In genomic region chr7:139945516-139945915, GRCm38 (mm10) we compare ENCODE assay signal across 28 mouse cellular contexts. TPM values are rescaled to one million over a fixed set of nuclear protein-coding genes. Genes with fewer than 3 reads are reported as not detected.
"Had no signal": no experiment of that assay in that cellular context is flagged by ENCODE, and none has a peak within 500 bp of the region (broad histone marks: within the 10 kb centered on the region; RNA-seq: fewer than 3 reads in every experiment).

No protein-coding gene starts in this region.

- H3K4me3 ChIP-seq: kidney, embryonic 15.5 days; left cerebral cortex, adult 2 months; limb, embryonic 12.5 days; limb, embryonic 15.5 days; neural tube, embryonic 12.5 days had no signal

- DNase-seq: kidney, postnatal 10 days; kidney, postnatal 36 days; layer of hippocampus, postnatal 36 days; left cerebral cortex, postnatal 4 days; liver, postnatal 0 days; lung, embryonic 14.5 days; retina, postnatal 1 day; right cerebral cortex, postnatal 25 days; thymus, adult 18-20 months; thymus, postnatal 36 days had no signal

- H3K27ac ChIP-seq: kidney, embryonic 15.5 days; left cerebral cortex, adult 2 months; limb, embryonic 12.5 days; limb, embryonic 15.5 days; liver, embryonic 14.5 days; macrophage; midbrain, embryonic 13.5 days; neural tube, embryonic 12.5 days had no signal

- H3K4me2 ChIP-seq: kidney, embryonic 15.5 days; limb, embryonic 12.5 days; limb, embryonic 15.5 days; liver, embryonic 11.5 days; lung, embryonic 14.5 days; midbrain, embryonic 13.5 days had no signal

- H3K9ac ChIP-seq: kidney, embryonic 15.5 days; limb, embryonic 12.5 days; limb, embryonic 15.5 days; liver, embryonic 14.5 days; liver, postnatal 0 days; lung, embryonic 14.5 days; midbrain, embryonic 13.5 days; neural tube, embryonic 12.5 days had no signal

- H3K36me3 ChIP-seq: kidney, embryonic 15.5 days; limb, embryonic 12.5 days; limb, embryonic 15.5 days; midbrain, embryonic 13.5 days; neural tube, embryonic 12.5 days had no signal

- ATAC-seq: liver, postnatal 0 days; lung, postnatal 0 days; midbrain, embryonic 13.5 days had no signal

- H3K9me3 ChIP-seq: kidney, embryonic 15.5 days; limb, embryonic 12.5 days; limb, embryonic 15.5 days; midbrain, embryonic 13.5 days; neural tube, embryonic 12.5 days had no signal

RNA-seq across cellular contexts. Expression of gene Utf1, which starts 1.9 kb away (rescaled TPM):
- total RNA-seq: layer of hippocampus, adult 8-10 months; layer of hippocampus, postnatal 10 days; layer of hippocampus, postnatal 36 days; left cerebral cortex, adult 2 months; left cerebral cortex, postnatal 10 days; left cerebral cortex, postnatal 4 days; megakaryocyte, adult 5-6 weeks; midbrain, postnatal 0 days; neutrophil, adult 5-6 weeks had no signal
- polyA plus RNA-seq: kidney, embryonic 15.5 days; liver, embryonic 11.5 days; liver, embryonic 14.5 days; liver, postnatal 0 days; lung, postnatal 0 days; macrophage; midbrain, embryonic 13.5 days; midbrain, postnatal 0 days; neural tube, embryonic 12.5 days; stomach, embryonic 16.5 days; urinary bladder, adult 2 months had no signal

RNA-seq across cellular contexts. Expression of gene 6430531B16Rik, which starts 33.0 kb away (rescaled TPM):
- polyA plus RNA-seq: liver, embryonic 11.5 days; liver, embryonic 14.5 days; liver, postnatal 0 days; macrophage had no signal

RNA-seq across cellular contexts. Expression of gene Kndc1, which starts 51.0 kb away (rescaled TPM):
- total RNA-seq: neutrophil, adult 5-6 weeks had no signal
- polyA plus RNA-seq: liver, embryonic 11.5 days; liver, postnatal 0 days; macrophage had no signal
